Mouse (Mus musculus) adrenal gland, postnatal 36 days (tissue): Measurements from ENCODE around the gene Eif3b. TPM values are rescaled to one million over a fixed set of nuclear protein-coding genes. Genes with fewer than 3 reads are reported as not detected.

ENCODE experiments used
- DNase-seq, 2 experiments: peaks; one replicate each; pipeline ENCODE4 v3.0.0; 2021; ENCODE audit warnings: mixed read lengths in 1 of 2
- long read RNA-seq, 2 experiments: library from polyadenylated mRNA; stranded (forward); transcript quantifications; one replicate each; pipeline ENCODE4 v2.0.0; 2021; ENCODE audit warnings: borderline sequencing depth in 2 of 2
- total RNA-seq, 2 experiments: library from RNA; stranded (reverse); gene quantifications; 2 replicates each; pipeline ENCODE4 v1.2.3; 2021

Eif3b gene
- 100 to 1,000 TPM; 175 to 197 TPM for total RNA-seq
- long read RNA-seq, experiment 1, transcript Eif3b-201 (19 exons, 2,945 nt) = major isoform, 319 of 355 reads
- long read RNA-seq, experiment 1, partial matches to known transcripts = 24 of 355 reads
- long read RNA-seq, experiment 1, other reads (novel, unspliced or antisense) = 12 of 355 reads
- long read RNA-seq, experiment 2, transcript Eif3b-201 (19 exons, 2,945 nt) = major isoform, 118 of 140 reads
- long read RNA-seq, experiment 2, partial matches to known transcripts = 19 of 140 reads
- long read RNA-seq, experiment 2, other reads (novel, unspliced or antisense) = 3 of 140 reads

DNA sequence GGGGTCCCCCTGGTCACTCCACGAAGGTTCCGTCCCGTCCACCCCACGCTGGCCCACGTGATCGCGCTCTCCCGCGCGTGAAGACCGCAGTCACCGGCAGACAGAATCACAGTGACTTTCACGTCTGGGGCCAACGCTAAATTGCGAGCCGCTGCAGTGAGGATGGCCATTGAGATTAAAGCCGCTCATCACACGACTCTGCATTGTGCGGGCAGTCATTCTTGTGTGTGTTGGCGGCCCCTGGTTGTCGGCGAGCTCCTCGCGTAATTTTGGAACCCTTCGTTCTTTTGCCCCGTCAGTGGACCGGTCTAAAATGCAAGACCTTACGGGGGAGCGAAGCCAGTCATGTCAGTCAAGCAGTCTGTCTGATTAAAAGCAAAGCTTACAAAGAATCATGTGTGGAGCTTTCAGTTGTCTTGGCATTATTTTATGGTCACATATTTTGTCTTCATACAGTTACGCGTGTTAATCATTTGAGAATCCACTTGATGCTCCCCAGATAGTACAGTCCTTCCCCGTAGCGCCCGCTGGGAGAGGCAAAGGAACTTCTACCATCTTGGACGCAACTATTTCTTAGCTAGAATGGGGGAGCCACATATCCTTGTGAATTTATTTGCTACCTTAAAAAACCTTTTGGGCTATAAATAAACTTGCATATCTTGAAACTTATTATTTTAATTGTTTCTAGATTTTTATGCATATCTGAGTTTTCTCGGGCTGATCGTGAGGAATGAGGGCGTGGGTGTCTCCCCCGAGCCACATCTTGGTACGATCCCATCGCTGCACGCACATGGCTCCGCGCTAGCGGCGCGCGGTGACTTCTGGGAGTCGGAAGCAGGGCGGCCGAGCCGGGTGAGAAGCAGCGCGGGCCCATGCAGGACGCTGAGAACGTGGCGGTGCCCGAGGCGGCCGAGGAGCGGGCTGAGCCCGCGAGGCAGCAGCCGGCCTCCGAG, at the start of gene Eif3b:
Gene Eif3b, plus strand, starts transcription at position 840 of the 953 bp plus-strand sequence.
- DNase-seq = peak; percentile 92

DNA sequence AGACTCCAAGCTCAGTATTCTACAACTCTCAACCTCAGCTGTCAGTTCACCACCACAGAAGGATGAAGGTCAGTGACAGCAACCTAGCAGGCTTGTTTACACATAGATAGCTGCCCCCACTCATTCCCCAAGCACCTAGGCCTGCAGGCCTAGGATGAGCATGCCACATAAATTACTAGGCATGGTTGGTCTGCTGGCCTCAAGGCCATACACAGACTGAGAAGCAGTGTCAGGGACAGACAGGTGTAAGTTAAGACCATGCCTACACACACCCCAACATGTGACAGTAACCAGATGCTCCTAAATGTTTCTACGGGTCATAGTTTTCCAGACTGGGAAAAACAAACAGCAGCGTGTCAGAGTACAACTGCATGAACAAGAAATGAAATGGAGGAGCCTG, 49.7 kb upstream of the Eif3b start:
- DNase-seq = no peak

DNA sequence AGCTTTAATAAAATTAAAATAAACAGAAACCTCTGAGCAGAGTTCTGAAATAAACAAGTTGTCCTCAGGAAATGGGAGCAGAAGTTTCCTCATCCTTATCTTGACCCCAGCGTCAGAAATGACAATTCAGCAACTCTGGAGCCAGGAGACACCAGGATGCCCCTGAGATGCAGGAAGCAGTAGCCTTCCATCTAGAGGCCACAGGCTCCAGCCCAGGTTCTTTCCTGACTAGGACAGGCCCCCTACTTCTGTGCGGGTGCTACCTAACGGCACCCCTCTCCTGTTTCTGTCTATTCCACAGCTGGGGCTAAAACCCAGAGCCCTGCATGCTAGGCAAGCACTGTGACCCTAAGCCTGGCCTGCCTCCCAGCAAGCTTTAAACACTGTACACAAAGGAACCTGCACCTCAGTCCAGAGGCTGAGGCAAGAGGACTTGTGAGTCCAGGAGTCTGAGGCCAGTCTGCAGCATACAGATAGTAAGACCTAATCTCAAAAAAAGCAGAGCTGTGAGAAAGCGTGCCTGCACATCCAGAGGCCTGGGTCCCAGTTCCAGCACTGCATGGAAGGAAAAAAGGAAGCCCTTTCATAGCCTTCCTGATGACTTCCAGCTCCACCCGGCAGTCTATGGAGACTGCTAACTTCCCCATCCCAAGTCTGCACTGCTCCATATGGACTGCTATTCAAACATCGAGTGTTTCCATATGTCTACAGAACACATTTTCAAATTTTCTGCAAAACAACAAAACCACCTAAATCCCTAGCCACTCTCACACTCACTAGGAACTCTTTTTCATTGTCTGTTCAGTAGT, 48.5 kb upstream of the Eif3b start:
- DNase-seq = peak in 1 of 2 experiments; percentile 33

DNA sequence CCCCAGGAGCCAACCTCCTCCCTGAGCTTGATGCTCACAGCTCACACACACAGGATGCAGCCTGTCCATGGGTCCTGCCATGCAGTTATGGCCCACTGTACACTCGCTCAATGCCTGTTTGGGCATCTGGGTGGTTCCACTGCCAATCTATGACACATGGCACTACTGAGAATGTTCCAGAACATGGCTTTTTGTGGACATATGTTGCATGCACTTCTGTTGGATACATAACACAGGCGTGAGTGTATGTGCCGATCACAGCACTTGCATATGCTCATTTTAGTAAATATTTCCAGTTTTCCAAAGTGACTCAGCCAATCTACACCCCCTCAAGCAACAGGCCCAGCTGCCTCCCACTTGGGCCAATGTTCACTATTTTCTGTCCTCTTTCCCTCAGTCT, 47.5 kb upstream of the Eif3b start:
- no peak for DNase-seq

DNA sequence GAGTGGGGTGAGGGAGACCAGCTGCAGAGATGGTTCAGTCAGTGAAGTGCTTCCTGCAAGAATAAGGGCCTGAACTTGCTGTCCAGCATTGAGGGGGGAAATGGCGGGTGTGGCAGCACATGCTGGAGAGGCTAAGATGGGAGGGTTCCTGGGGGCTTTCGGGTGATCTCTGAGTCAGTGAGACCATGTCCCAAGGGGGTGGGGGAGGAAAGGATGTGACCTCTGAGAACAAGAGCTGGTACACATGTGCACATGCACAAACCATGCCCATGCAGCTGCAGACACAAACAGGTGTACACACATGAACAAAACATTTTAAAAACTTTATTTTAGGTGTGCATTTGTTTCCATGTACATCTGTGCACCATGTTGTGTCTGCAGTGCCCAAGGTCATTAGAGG, 45.4 kb upstream of the Eif3b start:
- no peak for DNase-seq

DNA sequence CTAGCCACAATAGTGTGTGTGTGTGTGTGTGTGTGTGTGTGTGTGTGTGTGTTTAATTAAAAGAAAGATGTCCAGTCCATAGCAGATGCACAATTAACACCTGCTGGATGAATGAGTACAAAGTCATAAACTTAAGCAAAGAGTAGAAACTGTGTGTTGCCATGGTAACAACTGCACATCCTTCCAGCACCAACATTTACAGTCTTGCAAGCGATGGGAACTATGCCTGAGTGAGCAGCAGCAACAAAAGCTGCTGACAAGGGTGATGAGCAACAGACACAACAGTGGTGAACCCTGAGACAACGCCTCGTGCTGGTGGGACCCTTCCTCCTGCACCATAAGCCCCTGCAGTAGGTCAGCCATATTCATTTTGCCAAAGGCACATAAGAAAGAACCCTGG, 44.9 kb upstream of the Eif3b start:
- no peak for DNase-seq

DNA sequence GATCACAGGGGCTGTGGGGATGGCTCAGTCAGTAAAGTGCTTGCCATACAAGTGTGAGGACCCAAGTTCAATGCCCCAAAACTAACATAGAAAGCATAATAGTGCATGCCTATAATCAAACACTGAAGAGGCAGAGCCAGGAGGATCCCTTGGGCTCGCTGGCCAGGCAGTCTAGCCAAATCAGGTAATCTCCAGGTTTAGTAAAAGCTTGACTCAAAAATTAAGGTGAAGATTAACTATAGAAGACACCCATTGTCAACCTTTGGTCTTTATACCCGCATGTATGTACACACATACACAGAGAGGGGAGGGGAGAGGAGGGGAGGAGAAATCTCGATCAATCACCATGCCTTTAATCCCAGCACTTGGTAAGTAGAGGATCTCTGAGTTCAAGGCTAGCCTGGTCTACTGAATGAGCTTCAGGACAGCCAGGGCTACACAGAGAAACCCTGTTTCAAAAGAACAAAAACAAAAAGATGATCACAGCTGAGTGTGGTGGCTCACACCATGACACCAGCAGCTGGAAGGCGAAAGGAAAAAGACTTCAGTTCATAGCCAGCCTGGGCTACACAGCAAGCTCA, 43.8 kb upstream of the Eif3b start:
- DNase-seq = no peak

DNA sequence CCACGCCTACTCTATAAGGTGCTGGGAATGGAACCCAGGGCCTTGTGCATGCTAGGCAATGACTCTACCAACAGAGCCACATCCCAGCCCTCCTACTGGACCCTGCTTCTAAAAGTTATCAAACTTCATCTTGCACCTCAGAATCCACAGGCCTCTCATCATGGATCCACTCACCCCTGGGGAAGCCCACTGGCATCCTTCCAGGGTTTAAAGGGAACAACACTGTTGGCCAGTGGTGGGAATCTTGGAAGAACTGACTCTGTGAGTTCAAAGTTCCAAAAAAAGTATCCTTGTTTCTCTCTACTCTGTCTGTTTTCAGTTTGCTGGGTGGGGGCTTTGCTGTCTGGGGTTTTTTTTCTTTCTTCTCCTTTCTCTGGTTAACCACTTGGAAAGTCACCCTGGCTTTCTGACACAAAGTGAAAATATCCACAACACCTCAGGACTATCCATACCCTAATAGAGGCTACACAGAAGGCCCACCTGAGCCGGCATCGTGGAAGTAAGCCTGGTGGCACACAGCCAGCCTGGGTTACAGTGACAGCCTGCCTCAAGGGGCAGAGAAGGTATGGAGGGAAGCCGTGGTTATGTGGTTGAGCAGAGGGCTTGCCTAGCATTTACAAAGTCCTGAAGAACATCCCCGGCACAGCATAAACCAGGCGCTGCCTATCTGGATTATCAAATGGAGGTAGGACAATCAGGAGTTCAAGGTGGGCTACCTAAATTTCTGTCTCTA, 40.8 kb upstream of the Eif3b start:
- DNase-seq = no peak

DNA sequence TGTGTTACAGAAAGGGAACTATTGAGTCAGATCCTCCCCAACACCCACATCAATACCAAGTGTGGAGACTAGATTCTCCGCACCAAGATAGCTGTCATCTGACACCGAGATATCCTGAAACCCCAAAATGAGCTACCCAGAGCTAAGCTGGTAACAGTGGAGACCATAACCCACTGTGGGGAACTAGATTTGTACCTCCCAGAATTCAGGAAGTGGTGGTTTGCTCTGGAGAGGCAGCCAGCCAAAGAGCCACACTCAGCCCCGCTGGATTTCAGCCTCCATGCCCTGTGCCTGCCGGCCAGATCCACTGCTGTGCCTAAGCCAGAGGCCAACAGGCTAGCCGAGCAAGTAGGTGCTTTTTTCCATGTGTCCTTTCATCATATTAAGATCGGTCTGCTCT, 39.8 kb upstream of the Eif3b start:
- peak in 1 of 2 experiments; percentile 17 for DNase-seq

DNA sequence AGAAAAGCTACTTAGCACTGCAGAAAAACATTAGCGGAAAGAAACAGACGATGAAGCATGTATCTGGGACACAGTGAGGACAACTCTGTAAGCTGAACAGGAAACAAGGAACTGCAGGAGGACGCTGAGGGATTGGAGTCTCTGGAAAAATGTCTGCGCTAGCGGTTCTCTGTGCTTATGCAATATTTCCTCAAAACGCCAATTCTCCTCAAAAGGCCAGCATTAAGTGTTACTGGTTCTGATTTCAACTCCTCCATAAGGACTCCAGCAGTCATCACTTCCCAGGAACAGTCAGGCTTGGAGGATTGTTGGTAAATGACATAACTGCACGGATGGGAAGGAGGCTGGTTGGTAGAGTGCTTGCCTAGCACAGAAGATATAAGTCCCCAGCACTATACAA, 38.0 kb upstream of the Eif3b start:
- DNase-seq = no peak

DNA sequence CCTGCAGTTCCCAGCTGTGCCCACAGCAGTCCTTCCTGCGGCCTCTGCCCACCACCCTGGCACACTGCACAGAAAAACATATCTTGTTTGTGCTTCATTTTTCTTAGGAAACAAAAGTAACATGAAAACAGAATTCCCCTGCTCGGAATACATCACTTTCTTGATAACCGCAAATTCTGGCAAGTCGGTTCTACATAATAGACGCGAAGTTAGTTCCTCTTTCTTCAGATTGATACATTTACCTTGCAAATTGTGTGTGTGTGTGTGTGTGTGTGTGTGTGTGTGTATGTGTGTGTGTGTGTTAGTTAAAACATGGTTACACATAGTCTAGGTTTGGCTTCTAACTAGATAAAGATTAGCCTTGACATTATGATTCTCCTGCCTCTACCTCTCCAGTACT, 36.4 kb upstream of the Eif3b start:
- no peak for DNase-seq

DNA sequence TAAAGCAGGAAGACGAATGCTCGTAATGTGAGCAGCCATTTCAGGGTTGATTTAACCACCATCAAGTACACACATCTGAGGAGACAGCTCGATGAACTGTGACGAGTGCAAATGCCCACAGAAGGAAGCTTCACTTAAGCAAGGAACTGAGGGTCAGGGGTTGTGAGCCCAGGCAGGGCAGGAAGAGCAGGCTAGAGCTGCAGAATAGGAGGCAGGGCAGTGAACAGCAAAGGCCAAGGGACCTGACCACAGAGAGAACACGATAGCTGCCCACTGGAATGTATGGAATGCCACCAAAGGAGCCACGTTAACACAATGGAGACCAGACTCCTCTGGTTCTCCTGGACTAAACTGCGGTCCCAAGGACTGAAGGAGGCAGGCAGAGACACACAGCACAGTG, 35.6 kb upstream of the Eif3b start:
- no peak for DNase-seq

DNA sequence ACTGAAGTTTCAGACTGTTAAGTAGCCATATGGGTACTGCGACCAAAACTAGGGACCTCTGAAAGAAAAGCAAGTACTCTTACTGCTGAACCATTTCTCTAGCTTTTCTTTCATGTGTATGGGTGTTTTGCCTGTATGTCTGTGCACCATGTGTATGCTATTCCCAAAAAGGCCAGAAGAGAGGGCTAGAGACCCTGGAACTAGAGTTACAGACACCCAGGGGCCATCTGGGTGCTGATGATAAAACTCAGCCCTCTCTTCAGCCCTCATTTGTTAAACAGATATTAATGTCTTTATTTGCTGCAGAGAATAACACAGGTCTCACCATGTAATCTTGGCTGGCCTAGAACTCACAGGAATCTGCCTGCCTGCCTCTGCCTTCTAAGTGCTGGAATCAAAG, 34.7 kb upstream of the Eif3b start:
- DNase-seq = no peak

DNA sequence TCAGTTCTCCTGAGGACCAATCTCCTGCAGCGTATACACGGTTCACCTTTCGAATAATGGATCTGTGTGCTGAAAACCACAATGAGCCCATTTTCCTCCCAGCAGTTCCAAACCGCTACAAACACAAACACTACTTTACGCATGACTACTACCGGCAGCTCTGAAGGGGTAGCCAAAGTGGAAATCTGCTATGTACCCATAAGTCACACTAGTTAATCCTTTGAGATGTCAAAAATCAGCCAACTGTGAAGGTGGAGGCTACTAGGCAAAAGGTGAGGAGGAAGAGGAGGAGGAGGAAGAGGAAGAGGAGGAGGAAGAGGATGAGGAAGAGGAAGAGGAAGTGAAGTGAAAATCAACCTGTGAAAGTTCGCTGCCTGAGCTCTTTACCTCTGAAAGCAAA, 31.9 kb upstream of the Eif3b start:
- DNase-seq = no peak

DNA sequence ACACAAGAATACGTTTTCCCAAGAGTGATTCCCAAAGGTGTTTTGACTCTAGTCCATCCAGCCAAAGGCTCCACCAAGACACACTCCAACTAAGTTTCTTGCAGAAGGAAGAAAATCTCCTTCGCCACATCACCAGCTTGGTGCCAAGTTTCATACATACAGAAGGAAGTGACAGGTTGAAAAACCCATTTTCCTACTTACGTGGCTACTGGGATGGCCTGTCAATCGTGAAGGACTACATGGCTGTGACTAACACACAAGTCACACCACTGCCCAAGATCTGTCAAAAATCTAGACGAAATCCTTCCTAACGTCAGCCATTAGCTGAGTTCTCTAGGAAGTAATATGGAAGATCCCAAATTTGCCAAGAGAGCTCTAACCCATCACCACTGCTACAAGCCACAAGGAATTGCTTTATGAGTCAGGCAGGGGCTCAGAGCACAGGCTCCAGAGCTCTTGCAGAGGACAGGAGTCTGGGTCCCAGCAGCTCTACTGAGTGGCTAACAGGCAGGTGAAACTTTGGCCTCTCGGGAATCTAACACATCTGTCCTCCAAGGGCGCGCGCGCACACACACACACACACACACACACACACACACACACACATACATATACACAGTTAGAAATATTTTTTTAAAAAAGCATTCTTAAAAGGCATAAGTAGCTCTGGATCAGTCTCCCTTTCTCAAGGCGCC, 31.2 kb upstream of the Eif3b start:
- DNase-seq = no peak

DNA sequence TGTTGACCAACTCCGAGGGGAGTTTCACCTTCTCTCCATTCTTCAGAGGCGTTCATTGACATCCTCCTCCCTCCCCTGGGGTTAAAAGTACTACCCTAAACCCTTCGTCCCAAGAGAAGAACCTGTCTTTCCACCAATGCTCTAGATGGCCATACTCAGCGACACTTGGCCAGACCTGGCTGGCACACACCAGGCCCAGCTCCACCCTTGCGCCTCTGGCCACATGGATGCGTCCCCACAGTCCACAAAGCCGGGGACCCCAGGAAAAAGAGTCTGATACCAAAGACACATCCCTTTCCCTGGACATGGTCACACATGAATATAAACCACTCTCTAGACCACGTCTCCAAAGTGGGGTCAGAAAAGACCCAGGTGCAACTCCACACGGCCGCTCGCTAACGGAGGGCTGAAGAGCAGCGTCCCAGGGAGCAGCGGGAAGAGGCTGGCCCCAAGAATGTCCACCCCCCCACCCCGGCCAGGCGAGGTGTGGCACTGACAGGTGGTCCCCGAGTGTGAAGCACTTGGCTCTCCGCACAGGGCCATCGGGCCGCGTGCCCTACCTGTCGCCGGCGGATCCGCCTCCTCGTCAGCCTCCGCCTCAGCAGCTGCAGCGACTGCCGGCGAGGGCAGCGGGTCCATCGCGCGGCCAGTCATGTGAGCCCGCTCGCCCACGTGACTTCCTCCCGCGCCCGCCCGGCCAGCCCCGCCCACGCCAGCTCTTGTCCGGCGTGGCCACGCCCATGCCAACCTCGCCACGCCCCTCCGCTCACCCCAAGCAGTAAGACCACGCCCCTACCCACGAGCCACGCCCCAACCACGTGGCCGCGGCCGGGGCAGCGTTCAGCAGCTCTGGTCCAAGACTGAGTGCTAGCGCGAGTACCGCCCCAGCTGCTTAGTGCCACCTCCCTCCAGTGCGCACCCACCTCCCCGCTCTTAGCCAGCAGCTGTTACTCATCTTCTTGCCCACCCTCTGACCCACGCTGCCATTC, 30.2 kb upstream of the Eif3b start, which contains the start of gene Snx8:
Gene Snx8, minus strand, starts transcription at position 675 of the 989 bp plus-strand sequence.
- DNase-seq = peak; percentile 99

DNA sequence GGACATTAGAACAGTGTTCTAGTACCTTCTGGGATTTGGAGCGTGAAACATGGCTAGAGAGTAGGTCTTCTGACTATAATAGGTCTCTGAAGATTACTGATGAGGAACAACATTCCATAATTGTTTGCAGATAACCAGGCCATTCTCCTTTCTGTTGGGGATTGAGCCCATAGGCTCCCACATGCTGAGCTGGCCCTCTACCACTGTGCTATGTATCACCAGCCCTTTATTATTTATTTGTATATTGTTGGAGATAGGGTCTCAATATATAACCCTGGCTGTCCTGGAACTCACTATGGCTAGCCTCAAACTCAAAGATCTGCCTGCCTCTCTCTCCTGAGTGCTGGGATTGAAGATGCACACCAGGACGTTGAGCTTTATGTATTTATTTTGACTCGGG, 29.5 kb upstream of the Eif3b start:
- DNase-seq = no peak

DNA sequence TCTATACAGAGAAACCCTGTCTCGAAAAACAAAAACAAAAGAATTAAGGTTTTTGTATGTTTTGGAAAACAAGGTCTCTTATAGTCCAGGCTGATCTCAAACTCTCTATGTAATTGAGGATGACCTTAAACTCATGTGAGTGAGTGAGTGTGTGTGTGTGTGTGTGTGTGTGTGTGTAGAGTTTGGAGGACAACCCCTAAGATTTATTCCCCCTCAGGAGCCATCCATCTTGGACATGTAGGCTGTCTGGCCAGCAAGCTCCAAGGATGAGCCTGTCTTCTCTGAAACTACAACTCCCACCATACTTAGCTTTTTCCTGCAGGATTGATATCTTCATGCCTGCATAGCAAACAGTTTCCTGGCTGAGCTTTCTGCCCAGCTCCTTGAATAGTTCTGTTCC, 27.7 kb upstream of the Eif3b start:
- DNase-seq = peak; percentile 10 to 32

DNA sequence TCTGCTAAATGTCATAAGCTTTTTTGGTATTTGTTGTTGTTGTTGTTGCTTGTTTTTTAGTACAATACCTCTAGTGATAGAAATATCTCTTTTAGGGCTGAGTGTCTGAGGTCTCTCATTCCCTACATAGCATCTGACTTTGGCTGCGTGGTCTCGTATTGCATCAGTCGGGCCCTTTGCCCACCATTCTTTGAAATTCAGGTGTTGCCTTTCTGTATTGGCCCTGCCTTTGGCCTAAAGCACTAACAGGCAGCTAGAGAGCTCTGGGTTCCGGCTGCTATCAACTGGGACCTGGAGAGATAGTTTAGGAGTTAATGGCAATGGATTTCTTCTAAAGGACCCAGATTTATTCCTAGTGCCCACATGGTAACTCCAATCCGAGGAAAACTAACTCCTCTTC, 27.1 kb upstream of the Eif3b start:
- DNase-seq = no peak
